Mouse (Mus musculus): ENCODE data around the gene Irf4. TPM values are rescaled to one million over a fixed set of nuclear protein-coding genes. Genes with fewer than 3 reads are reported as not detected.

Gene Irf4
- polyA plus RNA-seq, 1 experiment from 2014 or later = 0.27 TPM

DNA sequence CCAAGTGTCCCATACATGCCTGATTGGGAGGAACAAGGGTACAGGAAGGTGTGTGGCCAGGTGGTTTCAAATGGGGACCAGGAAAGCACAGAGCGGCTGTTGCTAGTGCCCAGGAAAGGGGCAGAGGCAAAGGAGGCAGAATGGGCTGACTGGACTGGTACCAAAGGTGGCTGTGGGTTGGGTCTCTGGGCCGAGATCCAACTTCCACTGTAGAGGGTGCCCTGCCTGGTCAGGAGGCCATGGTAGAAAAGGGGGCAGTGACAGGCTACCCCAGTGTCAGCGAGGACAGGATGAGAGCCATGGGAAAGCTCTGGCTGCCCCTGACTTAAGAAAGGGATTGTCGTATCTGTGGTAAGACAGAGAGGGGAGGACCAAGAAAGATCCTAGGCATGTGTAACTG, 44.2 kb downstream of the Irf4 start:
- ATAC-seq (ENCODE audit: low FRiP score, low TSS enrichment) = no peak
- Histone ChIP-seq H3K4me3 (ENCODE audit: low read length) (no peak overlapping the region), H3K27me3 (ENCODE audit: control insufficient read depth, insufficient read depth, low read length) (no peaks in the 10 kb centered on the region), H3K4me2 (replicated peaks; ENCODE audit: low read depth, low read length) (no peak overlapping the region), H3K9me3 (ENCODE audit: control insufficient read depth, low read length) (no peaks in the 10 kb centered on the region; the same call in 1 of the 2 replicates), H3K9ac (ENCODE audit: low read depth, low read length) (no peak overlapping the region), H3K4me1 (ENCODE audit: control insufficient read depth, insufficient read depth, low read length) (no peaks in the 10 kb centered on the region), H3K36me3 (ENCODE audit: control insufficient read depth, insufficient read depth, low read length) (no peaks in the 10 kb centered on the region), H3K27ac (ENCODE audit: low read depth, low read length) (no peak overlapping the region)
- 92% methylated on average over 4 of the region's 4 CpGs for WGBS

GRCm38 (mm10) chr13:30793616-30794015, 44.6 kb downstream of the Irf4 start:
- Histone ChIP-seq H3K9ac (ENCODE audit: low read depth, low read length) (no peak overlapping the region), H3K27me3 (ENCODE audit: control insufficient read depth, insufficient read depth, low read length) (no peaks in the 10 kb centered on the region), H3K4me3 (ENCODE audit: low read length) (no peak overlapping the region), H3K27ac (ENCODE audit: low read depth, low read length) (no peak overlapping the region), H3K4me2 (replicated peaks; ENCODE audit: low read depth, low read length) (no peak overlapping the region), H3K9me3 (ENCODE audit: control insufficient read depth, low read length) (no peaks in the 10 kb centered on the region), H3K4me1 (ENCODE audit: control insufficient read depth, insufficient read depth, low read length) (no peaks in the 10 kb centered on the region), H3K36me3 (ENCODE audit: control insufficient read depth, insufficient read depth, low read length) (no peaks in the 10 kb centered on the region)
- no peak for ATAC-seq (ENCODE audit: low FRiP score, low TSS enrichment)
- 78% methylated on average over 5 of the region's 5 CpGs for WGBS

DNA sequence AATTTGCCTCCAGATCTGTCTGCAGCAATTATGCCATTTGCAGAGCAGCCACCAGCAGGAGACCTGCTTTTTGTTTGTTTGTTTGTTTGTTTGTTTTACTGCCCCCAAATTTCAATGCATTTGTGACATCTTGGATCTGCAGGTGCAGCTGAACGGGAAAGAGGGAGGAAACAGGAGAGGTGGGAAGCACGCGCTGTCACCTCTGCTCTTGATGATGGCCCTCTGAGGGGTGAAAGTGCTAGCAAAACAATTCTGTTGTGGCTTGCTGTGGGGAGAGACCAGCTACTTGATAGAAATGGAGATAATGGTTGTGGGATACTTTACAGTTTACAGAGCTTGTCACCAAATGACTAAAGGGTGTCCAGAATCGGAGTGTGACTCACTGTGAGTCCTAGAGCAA, 46.9 kb downstream of the Irf4 start:
- Histone ChIP-seq H3K27me3 (ENCODE audit: control insufficient read depth, insufficient read depth, low read length) (no peaks in the 10 kb centered on the region), H3K4me1 (ENCODE audit: control insufficient read depth, insufficient read depth, low read length) (no peaks in the 10 kb centered on the region), H3K4me3 (ENCODE audit: low read length) (no peak overlapping the region), H3K9ac (ENCODE audit: low read depth, low read length) (no peak overlapping the region), H3K9me3 (ENCODE audit: control insufficient read depth, low read length) (no peaks in the 10 kb centered on the region), H3K27ac (ENCODE audit: low read depth, low read length) (no peak overlapping the region), H3K4me2 (replicated peaks; ENCODE audit: low read depth, low read length) (no peak overlapping the region), H3K36me3 (ENCODE audit: control insufficient read depth, insufficient read depth, low read length) (no peaks in the 10 kb centered on the region)
- WGBS = 84% methylated on average over 4 of the region's 4 CpGs
- no peak for ATAC-seq (ENCODE audit: low FRiP score, low TSS enrichment)

- no peak overlapping the region for H3K27ac ChIP-seq (ENCODE audit: low read depth, low read length)
- no peaks in the 10 kb centered on the region for H3K36me3 ChIP-seq (ENCODE audit: control insufficient read depth, insufficient read depth, low read length)
- H3K4me3 ChIP-seq (ENCODE audit: low read length) = no peak overlapping the region
- H3K4me1 ChIP-seq (ENCODE audit: control insufficient read depth, insufficient read depth, low read length) = no peaks in the 10 kb centered on the region
- no peaks in the 10 kb centered on the region for H3K9me3 ChIP-seq (ENCODE audit: control insufficient read depth, low read length)
- no peaks in the 10 kb centered on the region for H3K27me3 ChIP-seq (ENCODE audit: control insufficient read depth, insufficient read depth, low read length)
- H3K9ac ChIP-seq (ENCODE audit: low read depth, low read length) = no peak overlapping the region
- 83% methylated on average over 4 of the region's 4 CpGs for WGBS
- no peak overlapping the region for H3K4me2 ChIP-seq (replicated peaks; ENCODE audit: low read depth, low read length)
- no peak for ATAC-seq (ENCODE audit: low FRiP score, low TSS enrichment)
Observed at GRCm38 (mm10) chr13:30801886-30802285, 52.9 kb downstream of the Irf4 start.

- H3K4me1 ChIP-seq (ENCODE audit: control insufficient read depth, insufficient read depth, low read length) = no peaks in the 10 kb centered on the region
- no peak overlapping the region for H3K4me2 ChIP-seq (replicated peaks; ENCODE audit: low read depth, low read length)
- no peak overlapping the region for H3K27ac ChIP-seq (ENCODE audit: low read depth, low read length)
- 95% methylated on average over 5 of the region's 5 CpGs for WGBS
- H3K4me3 ChIP-seq (ENCODE audit: low read length) = no peak overlapping the region
- H3K36me3 ChIP-seq (ENCODE audit: control insufficient read depth, insufficient read depth, low read length) = no peaks in the 10 kb centered on the region
- H3K9ac ChIP-seq (ENCODE audit: low read depth, low read length) = no peak overlapping the region
- no peaks in the 10 kb centered on the region for H3K27me3 ChIP-seq (ENCODE audit: control insufficient read depth, insufficient read depth, low read length)
- no peaks in the 10 kb centered on the region for H3K9me3 ChIP-seq (ENCODE audit: control insufficient read depth, low read length)
- no peak for ATAC-seq (ENCODE audit: low FRiP score, low TSS enrichment)
Observed at GRCm38 (mm10) chr13:30802336-30802955, 53.4 kb downstream of the Irf4 start.

- no peaks in the 10 kb centered on the region for H3K9me3 ChIP-seq (ENCODE audit: control insufficient read depth, low read length)
- WGBS = 88% methylated on average over 7 of the region's 7 CpGs
- H3K27me3 ChIP-seq (ENCODE audit: control insufficient read depth, insufficient read depth, low read length) = no peaks in the 10 kb centered on the region
- H3K9ac ChIP-seq (ENCODE audit: low read depth, low read length) = no peak overlapping the region
- H3K4me1 ChIP-seq (ENCODE audit: control insufficient read depth, insufficient read depth, low read length) = no peaks in the 10 kb centered on the region
- ATAC-seq (ENCODE audit: low FRiP score, low TSS enrichment) = no peak
- no peak overlapping the region for H3K27ac ChIP-seq (ENCODE audit: low read depth, low read length)
- no peak overlapping the region for H3K4me2 ChIP-seq (replicated peaks; ENCODE audit: low read depth, low read length)
- H3K4me3 ChIP-seq (ENCODE audit: low read length) = no peak overlapping the region
- H3K36me3 ChIP-seq (ENCODE audit: control insufficient read depth, insufficient read depth, low read length) = no peaks in the 10 kb centered on the region
Observed at GRCm38 (mm10) chr13:30809240-30809639, 60.2 kb downstream of the Irf4 start.

DNA sequence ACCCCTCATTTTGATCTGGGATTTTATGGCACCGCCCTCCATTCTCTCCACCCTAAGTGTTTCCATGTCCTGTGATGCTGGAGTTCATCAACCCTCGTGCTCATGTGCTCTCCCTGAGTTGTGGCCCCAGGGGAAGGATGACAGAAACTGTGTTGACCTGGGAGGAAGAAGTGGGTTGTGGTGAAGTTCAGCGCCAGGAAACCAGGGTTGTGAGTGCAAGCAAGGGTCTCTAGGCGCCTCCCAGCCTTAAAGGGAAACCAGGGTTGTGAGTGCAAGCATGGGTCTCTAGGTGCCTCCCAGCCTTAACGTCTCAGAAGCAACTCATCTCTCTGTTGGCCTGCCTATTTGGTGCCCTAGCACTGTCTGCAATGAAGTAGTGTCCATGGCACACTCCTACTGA, 64.4 kb downstream of the Irf4 start:
- no peaks in the 10 kb centered on the region; the same call in 1 of the 2 replicates for H3K36me3 ChIP-seq (ENCODE audit: control insufficient read depth, insufficient read depth, low read length)
- no peak for ATAC-seq (ENCODE audit: low FRiP score, low TSS enrichment)
- H3K4me1 ChIP-seq (ENCODE audit: control insufficient read depth, insufficient read depth, low read length) = no peaks in the 10 kb centered on the region
- WGBS = 87% methylated on average over 5 of the region's 5 CpGs
- H3K9ac ChIP-seq (ENCODE audit: low read depth, low read length) = no peak overlapping the region
- no peak overlapping the region for H3K27ac ChIP-seq (ENCODE audit: low read depth, low read length)
- H3K4me3 ChIP-seq (ENCODE audit: low read length) = no peak overlapping the region
- H3K9me3 ChIP-seq (ENCODE audit: control insufficient read depth, low read length) = no peaks in the 10 kb centered on the region
- H3K4me2 ChIP-seq (replicated peaks; ENCODE audit: low read depth, low read length) = no peak overlapping the region
- no peaks in the 10 kb centered on the region for H3K27me3 ChIP-seq (ENCODE audit: control insufficient read depth, insufficient read depth, low read length)

DNA sequence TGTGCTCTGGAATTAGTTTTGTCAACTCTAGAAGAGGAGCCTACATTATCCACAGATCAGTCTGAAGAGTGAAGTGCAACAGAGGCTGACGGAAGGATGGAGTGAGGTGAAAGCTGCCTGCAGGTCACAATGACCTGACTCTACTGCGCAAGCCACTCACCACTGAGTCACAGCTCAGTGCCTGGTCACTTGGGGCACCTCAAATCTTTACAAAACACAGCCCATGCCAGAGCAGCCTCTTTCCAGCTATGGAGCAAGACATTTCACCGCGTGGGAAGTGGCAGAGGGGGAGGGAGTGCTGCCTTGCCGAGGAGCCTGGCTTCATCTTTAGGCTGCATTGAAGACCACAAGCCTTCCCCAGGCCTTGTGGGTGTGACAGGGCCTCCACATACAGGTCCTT, 65.2 kb downstream of the Irf4 start:
- ATAC-seq (ENCODE audit: low FRiP score, low TSS enrichment) = no peak
- no peaks in the 10 kb centered on the region for H3K27me3 ChIP-seq (ENCODE audit: control insufficient read depth, insufficient read depth, low read length)
- H3K4me3 ChIP-seq (ENCODE audit: low read length) = no peak overlapping the region
- 84% methylated on average over 5 of the region's 5 CpGs for WGBS
- H3K4me2 ChIP-seq (replicated peaks; ENCODE audit: low read depth, low read length) = no peak overlapping the region
- H3K27ac ChIP-seq (ENCODE audit: low read depth, low read length) = no peak overlapping the region
- H3K9ac ChIP-seq (ENCODE audit: low read depth, low read length) = no peak overlapping the region
- H3K4me1 ChIP-seq (ENCODE audit: control insufficient read depth, insufficient read depth, low read length) = no peaks in the 10 kb centered on the region
- H3K9me3 ChIP-seq (ENCODE audit: control insufficient read depth, low read length) = no peaks in the 10 kb centered on the region
- no peaks in the 10 kb centered on the region; the same call in 1 of the 2 replicates for H3K36me3 ChIP-seq (ENCODE audit: control insufficient read depth, insufficient read depth, low read length)
